Mouse (Mus musculus) brain, embryonic 14.5 days (tissue): ENCODE measurements around the gene Ppp3ca.

Experiments used
- CTCF ChIP-seq: fragments of 200-500 bp; IDR thresholded peaks from 2 replicates; pipeline ENCODE4 v1.5.1; 2012; ENCODE audit warnings: inconsistent platforms, mild to moderate bottlenecking, moderate library complexity, borderline replicate concordance; ENCODE audit not compliant: insufficient read depth, insufficient read length; ENCODE audit errors: extremely low read depth
- POLR2A ChIP-seq: fragments of 200-500 bp; IDR thresholded peaks from 2 replicates; pipeline ENCODE4 v1.6.1; 2012; ENCODE audit warnings: mild to moderate bottlenecking, inconsistent platforms, borderline replicate concordance; ENCODE audit not compliant: poor library complexity, insufficient read depth, insufficient read length, severe bottlenecking; ENCODE audit errors: extremely low read depth

DNA sequence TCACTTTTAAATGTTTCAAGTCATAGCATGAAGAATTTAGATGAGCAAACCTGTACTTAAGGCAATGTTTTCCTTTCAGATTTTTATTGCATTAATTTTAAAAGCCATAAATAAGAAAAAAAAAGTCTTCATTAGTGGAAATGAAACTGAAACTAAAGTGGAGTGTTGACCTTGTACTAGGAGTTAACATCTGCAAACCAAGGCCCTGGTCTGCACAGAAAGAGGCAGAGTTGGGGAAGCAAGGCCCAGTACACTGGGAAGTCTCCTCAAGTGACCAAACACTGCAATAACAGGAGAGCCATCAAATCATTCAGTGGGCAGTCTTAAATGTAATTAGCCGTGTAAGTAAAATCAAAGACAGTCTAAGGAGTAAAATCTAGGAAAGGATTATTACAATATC is 38.3 kb downstream of the Ppp3ca start:
- no peak for TF ChIP-seq CTCF
- TF ChIP-seq POLR2A = no peak
